Mouse (Mus musculus): ENCODE results near the gene Pprc1. TPM values are rescaled to one million over a fixed set of nuclear protein-coding genes. Genes with fewer than 3 reads are reported as not detected.

The Pprc1 gene
- polyA plus RNA-seq, 1 experiment from 2014 or later = 45.8 TPM

- DNase-seq (ENCODE audit: low spot score) (no peak), ATAC-seq (ENCODE audit: low FRiP score) (no peak)
- Histone ChIP-seq H3K9ac (ENCODE audit: low read depth, low read length) (no peak overlapping the region), H3K9me3 (ENCODE audit: control insufficient read depth, low read length) (no peaks in the 10 kb centered on the region), H3K4me1 (replicated peaks; ENCODE audit: control insufficient read depth, insufficient read depth, low read length) (no peaks in the 10 kb centered on the region), H3K27me3 (ENCODE audit: control insufficient read depth, insufficient read depth, low read length) (no peaks in the 10 kb centered on the region), H3K36me3 (ENCODE audit: control insufficient read depth, insufficient read depth, low read length) (no peaks in the 10 kb centered on the region), H3K4me3 (ENCODE audit: low read depth, low read length) (no peak overlapping the region), H3K27ac (ENCODE audit: low read depth, low read length) (no peak overlapping the region), H3K4me2 (replicated peaks; ENCODE audit: low read depth, low read length) (no peak overlapping the region)
- WGBS = 78% methylated on average over 2 of the region's 2 CpGs
Measured at GRCm38 (mm10) chr19:46104187-46104557, 59.5 kb downstream of the Pprc1 start.

- H3K9me3 ChIP-seq (ENCODE audit: control insufficient read depth, low read length) = no peaks in the 10 kb centered on the region
- WGBS = 74% methylated on average over 2 of the region's 2 CpGs
- no peak overlapping the region for H3K27ac ChIP-seq (ENCODE audit: low read depth, low read length)
- no peaks in the 10 kb centered on the region for H3K4me1 ChIP-seq (replicated peaks; ENCODE audit: control insufficient read depth, insufficient read depth, low read length)
- H3K27me3 ChIP-seq (ENCODE audit: control insufficient read depth, insufficient read depth, low read length) = no peaks in the 10 kb centered on the region
- H3K4me3 ChIP-seq (ENCODE audit: low read depth, low read length) = no peak overlapping the region
- H3K9ac ChIP-seq (ENCODE audit: low read depth, low read length) = no peak overlapping the region
- no peaks in the 10 kb centered on the region for H3K36me3 ChIP-seq (ENCODE audit: control insufficient read depth, insufficient read depth, low read length)
- DNase-seq (ENCODE audit: low spot score) (no peak), ATAC-seq (ENCODE audit: low FRiP score) (no peak)
- no peak overlapping the region for H3K4me2 ChIP-seq (replicated peaks; ENCODE audit: low read depth, low read length)
Measured at GRCm38 (mm10) chr19:46110214-46110613, 65.5 kb downstream of the Pprc1 start.

DNA sequence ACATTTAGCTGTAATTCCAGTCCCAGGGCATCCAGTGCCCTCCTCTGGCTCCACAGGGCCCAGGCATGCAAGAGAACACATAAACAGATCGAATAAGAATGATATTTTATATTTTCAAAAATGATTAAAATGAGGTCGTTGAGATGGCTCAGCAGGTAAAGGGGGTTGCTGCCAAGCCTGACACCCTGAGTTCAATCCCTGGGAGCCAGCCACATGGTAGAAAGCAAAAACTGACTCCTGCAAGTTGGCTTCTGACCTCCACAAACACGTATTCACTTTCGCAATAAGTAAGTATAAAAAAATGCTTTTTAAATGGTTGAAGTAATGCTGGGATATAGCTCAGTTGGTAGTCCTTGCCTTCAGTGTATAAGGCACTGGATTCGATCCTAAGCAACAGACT lies 66.1 kb downstream of the Pprc1 start:
- Histone ChIP-seq H3K4me1 (replicated peaks; ENCODE audit: control insufficient read depth, insufficient read depth, low read length) (no peaks in the 10 kb centered on the region), H3K9me3 (ENCODE audit: control insufficient read depth, low read length) (no peaks in the 10 kb centered on the region), H3K9ac (ENCODE audit: low read depth, low read length) (no peak overlapping the region), H3K36me3 (ENCODE audit: control insufficient read depth, insufficient read depth, low read length) (no peaks in the 10 kb centered on the region), H3K4me2 (replicated peaks; ENCODE audit: low read depth, low read length) (no peak overlapping the region), H3K4me3 (ENCODE audit: low read depth, low read length) (no peak overlapping the region), H3K27ac (ENCODE audit: low read depth, low read length) (no peak overlapping the region), H3K27me3 (ENCODE audit: control insufficient read depth, insufficient read depth, low read length) (no peaks in the 10 kb centered on the region)
- DNase-seq (ENCODE audit: low spot score) (no peak), ATAC-seq (ENCODE audit: low FRiP score) (no peak)
- 88% methylated on average over 5 of the region's 5 CpGs for WGBS

- Histone ChIP-seq H3K27ac (ENCODE audit: low read depth, low read length) (no peak overlapping the region), H3K4me3 (ENCODE audit: low read depth, low read length) (no peak overlapping the region), H3K9me3 (ENCODE audit: control insufficient read depth, low read length) (no peaks in the 10 kb centered on the region), H3K4me2 (replicated peaks; ENCODE audit: low read depth, low read length) (no peak overlapping the region), H3K4me1 (replicated peaks; ENCODE audit: control insufficient read depth, insufficient read depth, low read length) (no peaks in the 10 kb centered on the region), H3K27me3 (ENCODE audit: control insufficient read depth, insufficient read depth, low read length) (no peaks in the 10 kb centered on the region), H3K9ac (ENCODE audit: low read depth, low read length) (no peak overlapping the region), H3K36me3 (ENCODE audit: control insufficient read depth, insufficient read depth, low read length) (no peaks in the 10 kb centered on the region)
- ATAC-seq (ENCODE audit: low FRiP score) = no peak
- DNase-seq (ENCODE audit: low spot score) = no peak
- WGBS = 63% methylated on average over 4 of the region's 4 CpGs
Measured at GRCm38 (mm10) chr19:46114617-46115016, 69.9 kb downstream of the Pprc1 start.

DNA sequence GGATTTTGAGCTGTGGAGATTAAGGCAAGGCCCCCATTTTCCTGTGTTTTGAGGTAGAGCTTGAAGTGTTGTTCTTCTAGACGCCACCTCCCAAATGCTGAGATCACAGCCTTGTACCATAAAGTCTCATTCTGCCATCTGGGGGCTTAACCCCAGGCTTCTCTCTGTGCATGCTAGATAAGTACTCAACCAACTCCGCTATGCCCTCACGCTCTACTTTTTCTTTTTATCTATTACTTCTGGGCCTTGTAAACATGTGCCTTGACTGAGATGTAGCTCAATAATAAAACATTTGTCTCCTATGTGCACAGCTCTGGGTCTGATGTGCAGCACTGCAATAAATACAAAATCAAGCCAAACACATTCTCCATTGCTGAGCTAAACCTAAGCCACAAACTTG lies 74.8 kb downstream of the Pprc1 start:
- Histone ChIP-seq H3K4me1 (replicated peaks; ENCODE audit: control insufficient read depth, insufficient read depth, low read length) (no peaks in the 10 kb centered on the region), H3K36me3 (ENCODE audit: control insufficient read depth, insufficient read depth, low read length) (no peaks in the 10 kb centered on the region), H3K27me3 (ENCODE audit: control insufficient read depth, insufficient read depth, low read length) (no peaks in the 10 kb centered on the region), H3K9ac (ENCODE audit: low read depth, low read length) (no peak overlapping the region), H3K4me3 (ENCODE audit: low read depth, low read length) (no peak overlapping the region), H3K27ac (ENCODE audit: low read depth, low read length) (no peak overlapping the region), H3K9me3 (ENCODE audit: control insufficient read depth, low read length) (no peaks in the 10 kb centered on the region), H3K4me2 (replicated peaks; ENCODE audit: low read depth, low read length) (no peak overlapping the region)
- DNase-seq (ENCODE audit: low spot score) = no peak
- WGBS = 91% methylated on average over 3 of the region's 3 CpGs
- no peak for ATAC-seq (ENCODE audit: low FRiP score)

GRCm38 (mm10) chr19:46120872-46121271 lies 76.2 kb downstream of the Pprc1 start:
- H3K27me3 ChIP-seq (ENCODE audit: control insufficient read depth, insufficient read depth, low read length) = no peaks in the 10 kb centered on the region
- DNase-seq (ENCODE audit: low spot score) = no peak
- no peak overlapping the region for H3K9ac ChIP-seq (ENCODE audit: low read depth, low read length)
- no peak overlapping the region for H3K27ac ChIP-seq (ENCODE audit: low read depth, low read length)
- H3K4me3 ChIP-seq (ENCODE audit: low read depth, low read length) = no peak overlapping the region
- ATAC-seq (ENCODE audit: low FRiP score) = no peak
- H3K4me1 ChIP-seq (replicated peaks; ENCODE audit: control insufficient read depth, insufficient read depth, low read length) = no peaks in the 10 kb centered on the region
- H3K9me3 ChIP-seq (ENCODE audit: control insufficient read depth, low read length) = no peaks in the 10 kb centered on the region
- whole genome bisulfite sequencing = 77% methylated on average over 6 of the region's 6 CpGs
- no peak overlapping the region for H3K4me2 ChIP-seq (replicated peaks; ENCODE audit: low read depth, low read length)
- no peaks in the 10 kb centered on the region for H3K36me3 ChIP-seq (ENCODE audit: control insufficient read depth, insufficient read depth, low read length)

Other genes with a start within 250 kb of the Pprc1 start
- 0.56 and 0.73 TPM in 2 replicates for gene Kcnip2, start 228.8 kb upstream of the Pprc1 start, polyA plus RNA-seq (2014; fragmentation: Nextera tagmentation; extraction: Ambion mirVana)
- gene Armh3, start 46.4 kb upstream of the Pprc1 start, polyA plus RNA-seq (2014; fragmentation: Nextera tagmentation; extraction: Ambion mirVana) = 13.7 and 15.3 TPM in 2 replicates
- 1.0 and 1.9 TPM in 2 replicates for gene Hps6, start 41.4 kb upstream of the Pprc1 start, polyA plus RNA-seq (2014; fragmentation: Nextera tagmentation; extraction: Ambion mirVana)
- gene Ldb1, start 328 bp downstream of the Pprc1 start, polyA plus RNA-seq (2014; fragmentation: Nextera tagmentation; extraction: Ambion mirVana) = 87.9 and 95.8 TPM in 2 replicates
- gene Nolc1, start 31.0 kb downstream of the Pprc1 start, polyA plus RNA-seq (2014; fragmentation: Nextera tagmentation; extraction: Ambion mirVana) = 102 and 103 TPM in 2 replicates
- gene Elovl3, start 87.0 kb downstream of the Pprc1 start, polyA plus RNA-seq (2014; fragmentation: Nextera tagmentation; extraction: Ambion mirVana) = not detected in 2 replicates
- 0.65 and 0.88 TPM in 2 replicates for gene Pitx3, start 103.4 kb downstream of the Pprc1 start, polyA plus RNA-seq (2014; fragmentation: Nextera tagmentation; extraction: Ambion mirVana)
- gene Gbf1, start 107.6 kb downstream of the Pprc1 start, polyA plus RNA-seq (2014; fragmentation: Nextera tagmentation; extraction: Ambion mirVana) = 43.8 and 63.0 TPM in 2 replicates